Mouse (Mus musculus) CD4-positive helper T cell, adult 2 months (primary cell): ENCODE measurements around the gene Mpv17.

Experiments used
- DNase-seq: peaks from one replicate; pipeline ENCODE4 v3.0.0-alpha.2; 2012; ENCODE audit warnings: low read depth, missing footprints, low spot score

Gene Mpv17

GRCm38 (mm10) chr5:31183678-31184077 lies 29.6 kb upstream of the Mpv17 start:
- no peak for DNase-seq

GRCm38 (mm10) chr5:31181183-31181770 lies 27.2 kb upstream of the Mpv17 start:
- no peak for DNase-seq

- peak; percentile 99 for DNase-seq
These were observed 25.9 kb upstream of the Mpv17 start, which contains the start of the genes Gm29609 and Gtf3c2 for GRCm38 (mm10) chr5:31179766-31180630. Gene Gm29609 (minus strand): TSS chr5:31179911. Gene Gtf3c2 (minus strand): TSS chr5:31180144.

GRCm38 (mm10) chr5:31179301-31179765 lies 25.3 kb upstream of the Mpv17 start:
- peak; percentile 57 for DNase-seq

GRCm38 (mm10) chr5:31168630-31169029 lies 14.6 kb upstream of the Mpv17 start:
- DNase-seq = no peak

GRCm38 (mm10) chr5:31164878-31165277 lies 10.8 kb upstream of the Mpv17 start:
- no peak for DNase-seq

GRCm38 (mm10) chr5:31162462-31162861 lies 8.4 kb upstream of the Mpv17 start:
- DNase-seq = no peak

GRCm38 (mm10) chr5:31153516-31154151 lies 417 bp downstream of the Mpv17 start:
- DNase-seq = no peak

GRCm38 (mm10) chr5:31151746-31152145 lies 2.3 kb downstream of the Mpv17 start:
- DNase-seq = no peak

- DNase-seq = no peak
These were observed 4.3 kb downstream of the Mpv17 start for GRCm38 (mm10) chr5:31149781-31150180.

GRCm38 (mm10) chr5:31138968-31139425 lies 15.1 kb downstream of the Mpv17 start:
- DNase-seq = no peak

- no peak for DNase-seq
These were observed 15.6 kb downstream of the Mpv17 start, which contains the start of gene Ucn for GRCm38 (mm10) chr5:31138241-31138967. Gene Ucn (minus strand): TSS chr5:31138829.

GRCm38 (mm10) chr5:31137658-31138057 lies 16.4 kb downstream of the Mpv17 start:
- no peak for DNase-seq

- no peak for DNase-seq
These were observed 17.2 kb downstream of the Mpv17 start for GRCm38 (mm10) chr5:31136730-31137424.

GRCm38 (mm10) chr5:31126050-31126449 lies 28.0 kb downstream of the Mpv17 start:
- no peak for DNase-seq

GRCm38 (mm10) chr5:31123481-31123880 lies 30.6 kb downstream of the Mpv17 start:
- no peak for DNase-seq

- no peak for DNase-seq
These were observed 32.9 kb downstream of the Mpv17 start for GRCm38 (mm10) chr5:31121111-31121510.

- DNase-seq = no peak
These were observed 37.1 kb downstream of the Mpv17 start for GRCm38 (mm10) chr5:31116912-31117311.

GRCm38 (mm10) chr5:31116354-31116753 lies 37.7 kb downstream of the Mpv17 start, which contains the start of gene Trim54:
Gene Trim54 (plus strand): TSS chr5:31116712.
- DNase-seq = no peak

GRCm38 (mm10) chr5:31110781-31111180 lies 43.3 kb downstream of the Mpv17 start:
- DNase-seq = peak; percentile 23
